Mouse (Mus musculus) left cerebral cortex, adult 9 months (tissue): ENCODE data around the gene Mt2.
"Not testable (repeated sequence)": the region's sequence is repeated elsewhere in the genome, so short reads cannot be mapped to it uniquely, and the experiment has no call there.

ENCODE experiments used
- DNase-seq, 2 experiments: peaks; one replicate each; pipeline ENCODE4 v3.0.0; 2022; ENCODE audit warnings: low spot score in 2 of 2

The Mt2 gene

DNA sequence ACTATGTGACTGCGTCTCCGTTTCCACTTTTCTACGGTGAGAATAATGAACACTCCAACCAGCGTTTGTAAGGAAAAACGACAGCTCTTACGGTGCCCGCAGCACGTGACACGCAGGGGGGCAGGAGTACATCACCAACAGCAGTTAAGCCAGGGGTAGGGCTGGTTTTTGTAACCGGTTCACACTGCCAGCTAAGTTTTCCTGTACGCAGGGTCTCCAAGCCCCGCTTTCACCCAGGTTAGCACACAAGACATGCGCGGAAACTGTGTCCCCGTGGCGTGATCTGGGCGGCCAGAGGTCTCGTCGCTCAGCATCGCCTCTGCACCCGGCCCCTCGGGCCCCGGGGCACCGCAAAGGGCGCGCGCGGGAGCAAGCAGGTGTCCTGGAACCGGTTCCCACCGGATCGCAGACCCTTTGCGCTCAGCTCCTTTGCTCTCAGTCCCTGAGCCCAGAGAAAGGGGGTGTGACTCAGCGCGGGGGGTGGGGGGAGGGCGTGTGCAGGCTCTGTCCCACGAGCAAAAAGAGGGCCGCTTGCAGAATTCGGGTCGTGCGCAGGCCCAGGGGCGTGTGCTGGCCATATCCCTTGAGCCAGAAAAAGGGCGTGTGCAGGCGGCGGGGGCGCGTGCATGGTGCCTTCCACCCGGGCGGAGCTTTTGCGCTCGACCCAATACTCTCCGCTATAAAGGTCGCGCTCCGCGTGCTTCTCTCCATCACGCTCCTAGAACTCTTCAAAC lies at the start of gene Mt2:
Gene Mt2 (plus strand): TSS at position 590 of the 734 bp plus-strand sequence.
- DNase-seq = peak in 1 of 2 experiments; percentile 66

DNA sequence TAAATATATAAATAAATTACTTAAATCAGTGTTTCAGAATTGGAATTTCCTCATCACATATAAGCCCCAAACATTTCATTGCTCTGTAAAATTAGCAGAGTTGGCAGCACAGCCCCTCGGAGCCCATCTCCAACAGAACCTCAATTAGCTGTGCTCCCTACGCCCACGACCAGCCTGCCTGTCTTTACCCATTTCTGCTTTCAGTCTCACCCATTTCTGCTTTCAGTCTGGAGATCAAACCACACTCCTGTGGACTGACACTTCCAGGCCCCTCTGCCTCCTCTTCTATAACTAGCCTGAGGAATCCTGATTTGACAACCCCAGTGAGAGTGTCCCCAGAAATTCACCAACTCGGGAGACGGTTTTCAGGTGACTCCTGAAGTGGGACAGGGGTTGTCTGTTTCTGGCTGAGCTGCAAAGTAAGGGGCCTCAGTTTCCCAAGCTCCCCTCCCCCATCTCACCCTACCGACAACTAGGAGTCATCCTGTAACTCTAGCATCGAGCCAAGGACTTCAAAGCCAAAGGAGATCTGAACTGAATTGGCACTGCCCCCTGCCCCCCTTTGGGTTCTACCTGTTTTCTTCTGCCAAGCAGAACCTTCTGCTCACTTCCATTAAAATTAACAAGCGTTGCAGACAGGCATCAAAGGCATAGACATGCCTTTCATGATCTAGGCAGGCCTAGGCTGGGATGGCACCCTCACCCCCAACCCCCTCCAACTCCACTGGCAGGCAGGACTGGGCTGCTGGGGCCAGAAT lies 49.6 kb upstream of the Mt2 start:
- DNase-seq = no peak

DNA sequence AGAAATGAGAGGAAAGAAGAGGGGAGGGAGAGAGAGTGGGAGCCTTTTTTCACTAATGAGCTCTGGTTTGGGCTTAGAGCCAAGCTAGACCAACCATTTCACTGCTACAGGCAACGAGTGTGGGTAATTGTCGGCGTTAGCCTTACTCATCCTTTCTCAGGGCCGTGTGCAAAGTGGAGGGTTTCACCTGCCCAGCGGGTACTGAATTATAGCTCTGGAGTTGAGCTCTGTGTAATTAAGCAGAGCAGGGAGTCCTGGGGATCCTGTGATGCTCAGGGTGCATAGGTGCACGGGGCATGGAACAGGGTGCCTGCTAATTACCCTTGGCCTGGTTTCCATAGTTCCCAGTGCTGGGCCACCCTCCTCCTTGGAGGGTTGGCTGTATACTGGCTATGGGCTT lies 44.8 kb upstream of the Mt2 start:
- DNase-seq = no peak

DNA sequence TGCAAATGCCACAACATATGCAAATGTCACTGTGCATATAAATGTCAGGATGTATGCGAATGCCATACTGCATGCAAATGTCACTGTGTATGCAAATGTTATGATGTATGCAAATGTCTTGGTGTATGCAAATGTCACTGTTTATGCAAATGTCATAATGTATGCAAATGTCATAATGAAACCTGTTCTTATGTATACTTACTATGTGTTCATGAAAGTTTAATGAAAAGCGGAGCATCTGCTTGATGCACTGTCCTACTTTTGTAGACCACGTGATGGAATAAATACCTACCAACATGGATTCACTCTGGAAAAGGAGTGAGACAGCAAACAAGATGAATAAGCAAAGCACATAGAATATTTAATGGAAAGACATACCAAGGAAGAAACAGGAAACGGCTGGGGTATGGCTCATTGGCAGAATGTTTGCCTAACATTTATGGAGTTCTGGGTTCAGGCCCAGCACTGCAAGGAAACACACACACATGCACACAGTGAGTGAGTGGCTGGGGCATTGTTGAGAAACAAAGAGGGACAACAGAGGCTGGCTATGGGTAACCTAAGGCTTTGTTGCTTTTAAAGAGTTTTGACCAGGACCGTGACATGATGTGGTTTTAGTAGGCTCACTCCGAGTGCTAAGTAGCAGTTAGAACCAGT lies 43.2 kb upstream of the Mt2 start:
- no peak for DNase-seq

DNA sequence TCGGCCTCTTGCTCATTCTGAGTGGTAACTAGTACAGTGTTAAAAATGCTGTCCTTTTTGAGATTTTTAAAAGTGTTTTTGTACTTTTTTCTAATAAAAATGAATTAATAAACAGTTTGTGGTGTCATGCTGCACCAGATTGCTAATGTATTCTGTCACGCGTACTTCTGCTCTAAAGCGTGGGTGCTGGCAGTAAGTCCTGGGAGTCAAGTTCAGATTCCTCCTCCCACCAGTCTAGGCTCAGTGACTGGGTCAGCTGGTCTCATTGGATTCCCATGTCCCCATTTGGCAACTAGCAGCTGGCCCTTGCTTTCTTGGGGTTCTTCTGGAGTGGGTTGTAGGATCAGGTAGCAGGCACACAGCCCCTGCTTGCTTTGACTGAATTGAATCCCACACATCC lies 42.3 kb upstream of the Mt2 start:
- no peak for DNase-seq

DNA sequence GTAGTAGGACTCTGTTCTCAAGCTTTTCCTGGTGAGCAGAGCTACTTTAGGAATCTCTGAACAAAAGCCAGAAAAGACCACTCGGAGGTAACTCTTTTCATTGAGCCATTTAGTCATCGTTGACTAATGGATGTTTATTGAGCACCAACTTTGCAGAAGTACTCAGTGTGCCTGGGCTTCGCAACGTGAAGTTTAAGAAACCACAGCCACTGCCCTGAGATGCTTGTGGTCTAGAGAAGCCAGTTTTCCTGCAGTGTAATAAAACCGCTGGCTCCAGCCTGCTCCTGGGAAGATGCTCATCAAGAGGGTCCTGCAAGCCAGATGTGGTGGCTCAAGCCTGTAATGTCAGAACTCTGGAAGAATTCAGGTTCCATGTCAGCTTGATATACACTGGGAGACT lies 40.4 kb upstream of the Mt2 start:
- DNase-seq = no peak

DNA sequence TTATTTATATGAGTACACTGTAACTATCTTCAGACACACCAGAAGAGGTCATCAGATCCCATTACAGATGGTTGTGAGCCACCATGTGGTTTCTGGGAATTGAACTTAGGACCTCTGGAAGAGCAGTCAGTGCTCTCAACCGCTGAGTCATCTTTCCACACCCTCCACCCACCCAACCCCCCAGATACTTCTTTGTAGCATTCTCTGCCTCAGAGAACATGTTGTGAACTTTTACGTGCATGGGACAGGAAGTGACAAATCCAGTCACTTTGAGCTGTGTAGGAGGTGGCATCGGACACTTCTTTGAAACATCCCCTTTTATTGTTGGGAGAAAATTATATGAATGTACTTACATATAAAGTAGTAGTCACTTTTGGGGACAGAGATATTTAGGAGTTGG lies 37.9 kb upstream of the Mt2 start:
- not testable (repeated sequence) for DNase-seq

DNA sequence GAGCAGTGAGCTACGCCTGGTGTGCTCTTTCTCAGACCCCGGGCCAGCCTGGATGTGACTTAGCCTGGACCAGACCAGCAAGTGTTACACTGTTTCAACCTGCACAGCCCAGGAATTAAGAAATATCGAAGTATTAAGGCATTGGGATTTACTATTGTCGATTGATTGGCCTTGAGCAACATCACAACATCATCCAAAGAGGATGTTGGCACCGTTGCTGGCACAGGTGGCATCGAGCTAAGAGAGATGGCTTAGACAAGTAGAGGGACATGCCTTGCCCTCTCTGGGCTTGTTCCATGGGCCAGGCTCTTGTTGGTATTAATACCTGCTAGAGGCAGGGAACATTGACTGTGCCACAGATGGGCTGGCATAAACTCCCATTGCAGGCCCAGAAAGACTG lies 36.9 kb upstream of the Mt2 start:
- no peak for DNase-seq

DNA sequence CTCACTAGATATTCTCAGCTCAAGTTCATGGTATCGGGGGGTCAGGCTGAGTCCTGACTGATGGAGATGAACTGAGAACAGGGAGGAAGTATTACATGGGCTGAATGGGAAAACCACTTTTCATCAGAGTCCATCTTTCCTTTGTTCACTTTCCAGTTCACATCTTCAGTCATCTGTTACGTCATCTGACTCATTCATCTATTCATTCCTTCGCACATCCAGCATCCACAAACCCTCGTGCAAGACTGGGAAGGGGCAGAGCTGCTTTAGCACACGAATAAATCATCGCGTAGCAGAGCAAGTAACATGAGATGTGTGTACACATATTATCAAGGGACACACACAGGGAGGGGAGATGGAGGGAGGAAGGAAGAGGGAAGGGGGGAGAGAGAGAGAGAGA lies 36.3 kb upstream of the Mt2 start:
- no peak for DNase-seq

DNA sequence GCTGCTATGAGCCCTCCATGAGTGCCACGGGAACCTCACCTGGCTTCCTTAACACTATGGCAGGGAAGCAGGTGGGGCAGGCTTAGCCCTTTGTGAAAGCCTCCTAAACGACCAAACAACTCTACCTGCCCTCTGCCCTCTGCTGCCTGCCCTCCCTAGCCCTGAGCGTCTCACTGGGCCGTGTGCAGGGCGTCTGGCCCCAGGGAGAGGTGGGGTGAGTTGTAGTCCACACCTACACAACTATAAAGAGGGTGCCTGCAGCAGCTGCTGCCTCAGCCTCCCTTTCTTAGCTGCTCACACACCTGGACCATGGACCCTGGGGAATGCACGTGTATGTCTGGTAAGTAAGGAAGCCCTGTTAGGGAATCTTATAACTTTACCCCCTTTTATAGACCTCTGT lies 35.5 kb upstream of the Mt2 start, which contains the start of gene Mt4:
Gene Mt4 (plus strand): TSS at position 265 of the 400 bp plus-strand sequence.
- no peak for DNase-seq

DNA sequence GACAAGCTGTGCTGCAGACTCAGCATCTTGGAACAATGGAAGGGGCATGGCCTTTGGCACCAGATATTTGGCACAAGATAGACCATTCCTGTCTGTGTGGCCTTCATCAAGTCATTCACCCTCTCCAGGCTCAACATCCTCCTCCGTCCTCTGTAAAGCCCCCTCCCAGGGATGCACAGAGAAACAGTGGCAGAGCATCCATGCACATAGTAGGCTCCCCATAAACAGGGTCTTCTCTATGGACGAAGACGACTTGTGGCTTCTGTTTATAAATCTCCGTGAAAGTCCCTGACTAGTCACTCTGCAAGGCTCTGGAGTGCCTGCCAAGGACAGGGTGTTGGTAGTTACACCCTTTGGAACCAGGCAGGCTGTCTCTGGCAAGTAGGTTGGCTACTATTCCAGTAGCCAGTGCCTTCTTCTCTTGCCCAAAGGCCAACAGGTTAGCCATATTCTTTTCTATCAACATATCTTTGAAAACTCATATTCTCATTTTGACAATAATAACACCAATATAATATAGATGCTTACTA lies 32.1 kb upstream of the Mt2 start:
- DNase-seq = no peak

DNA sequence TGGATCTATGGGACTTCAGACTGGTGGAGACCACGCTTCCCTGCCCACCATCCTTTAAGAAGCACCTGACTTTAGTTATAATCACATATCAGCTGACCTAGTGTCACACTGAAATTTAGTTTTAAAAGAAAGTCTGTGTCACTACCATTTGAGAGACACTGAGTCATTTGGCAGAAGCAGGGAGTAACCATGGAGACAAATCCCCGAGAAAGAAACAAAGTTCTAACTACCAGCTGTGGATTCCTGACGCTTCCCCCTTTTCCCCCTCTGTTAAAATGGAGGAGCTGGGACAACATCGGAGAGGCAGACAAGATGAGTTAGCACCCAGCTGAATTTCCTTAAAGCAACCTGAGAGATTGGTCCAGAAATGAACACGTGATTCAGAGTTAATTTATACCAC lies 24.2 kb upstream of the Mt2 start:
- DNase-seq = peak in 1 of 2 experiments; percentile 31

DNA sequence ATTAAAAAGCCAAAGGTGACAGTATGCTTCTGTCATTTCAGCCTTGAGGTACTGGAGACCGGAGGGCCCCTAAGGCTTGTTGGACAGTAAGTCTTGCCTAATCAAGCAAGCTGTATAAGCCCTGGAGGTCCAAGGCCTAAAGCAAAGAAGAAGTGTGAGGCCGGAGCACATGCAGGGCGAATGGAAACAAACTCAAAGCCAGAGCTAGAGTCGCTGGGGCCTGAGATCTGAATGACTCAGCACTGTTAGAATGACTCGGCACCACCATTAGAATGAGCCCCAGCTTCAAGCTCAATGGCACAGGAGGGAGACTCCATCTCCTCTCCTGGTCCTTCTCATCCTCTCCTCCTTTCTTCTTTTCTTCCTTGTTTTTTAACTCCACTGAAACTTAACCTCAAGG lies 21.5 kb upstream of the Mt2 start:
- DNase-seq = no peak

DNA sequence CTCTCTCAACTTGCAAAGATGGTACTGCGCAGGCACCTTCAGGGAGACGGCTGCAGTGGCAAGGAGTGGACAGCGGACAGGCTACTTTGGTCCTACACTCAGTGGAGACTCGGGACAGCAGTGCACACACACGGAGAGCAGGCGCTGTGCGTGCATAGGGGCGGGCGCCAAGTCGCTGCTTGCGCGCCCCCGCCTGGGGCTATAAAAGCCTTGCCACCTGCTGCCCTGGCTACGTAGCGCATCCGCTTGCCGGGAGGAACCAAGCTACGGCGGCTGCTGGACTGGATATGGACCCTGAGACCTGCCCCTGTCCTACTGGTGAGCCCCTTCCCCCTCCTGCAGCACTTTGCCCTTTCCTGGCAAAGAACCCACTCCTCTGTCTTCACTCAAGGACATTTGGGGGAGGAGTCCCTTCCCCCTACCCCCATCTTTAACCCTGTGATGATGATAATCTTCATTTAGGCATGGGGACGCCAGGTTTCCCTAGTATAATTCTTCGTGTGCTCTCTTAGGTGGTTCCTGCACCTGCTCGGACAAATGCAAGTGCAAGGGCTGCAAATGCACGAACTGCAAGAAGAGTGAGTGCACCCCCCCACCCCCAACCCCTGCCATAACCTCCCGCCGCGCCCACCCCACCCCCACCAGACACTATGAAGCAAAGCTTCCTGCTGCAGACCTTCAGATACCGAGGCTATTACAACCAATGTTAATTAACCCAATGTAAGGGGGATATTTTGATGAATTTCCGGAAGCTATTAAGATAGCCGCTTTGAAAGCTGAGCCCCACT lies 19.8 kb upstream of the Mt2 start, which contains the start of gene Mt3:
Gene Mt3 (plus strand): TSS at position 95 of the 788 bp plus-strand sequence.
- peak; percentile 62 to 83 for DNase-seq

DNA sequence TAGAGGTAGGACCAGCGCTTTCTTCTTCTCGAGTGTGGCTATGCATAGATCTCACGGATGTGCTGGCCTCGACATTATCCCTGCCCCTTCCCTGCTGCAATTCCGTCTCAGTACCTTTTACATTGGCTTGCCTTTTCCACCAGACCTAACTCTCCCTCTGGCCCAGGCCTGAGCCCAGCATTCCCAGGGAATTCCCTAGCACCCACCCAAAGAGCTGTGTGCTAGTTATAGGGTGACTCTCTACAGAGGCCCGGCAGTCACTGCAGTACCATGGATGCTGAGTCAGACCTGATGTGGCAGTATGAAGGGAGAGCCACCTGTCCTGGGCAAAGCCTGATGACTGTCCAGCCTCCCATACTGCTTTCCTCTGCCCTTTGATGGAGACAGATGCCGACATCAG lies 19.0 kb upstream of the Mt2 start:
- peak in 1 of 2 experiments; percentile 59 for DNase-seq

DNA sequence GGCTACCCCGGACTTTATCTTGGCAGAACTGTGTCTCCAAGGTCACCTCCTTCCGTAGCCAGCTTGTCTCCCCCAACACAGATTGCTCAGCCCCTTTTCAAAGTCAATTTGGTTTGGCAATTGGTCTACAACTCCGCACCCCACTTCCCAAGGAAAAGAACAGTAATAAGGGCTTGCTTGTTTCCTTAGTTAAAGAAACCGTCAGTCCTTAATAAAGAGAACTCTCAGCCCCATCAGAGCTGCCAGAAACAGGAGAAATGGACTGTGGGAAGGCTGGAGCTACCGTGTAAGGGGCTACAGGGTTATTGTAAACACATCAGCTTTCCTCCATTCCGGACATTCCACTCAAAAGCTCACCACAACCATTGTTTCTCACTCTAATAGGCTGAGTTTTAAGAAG lies 17.9 kb upstream of the Mt2 start:
- DNase-seq = peak in 1 of 2 experiments; percentile 32

DNA sequence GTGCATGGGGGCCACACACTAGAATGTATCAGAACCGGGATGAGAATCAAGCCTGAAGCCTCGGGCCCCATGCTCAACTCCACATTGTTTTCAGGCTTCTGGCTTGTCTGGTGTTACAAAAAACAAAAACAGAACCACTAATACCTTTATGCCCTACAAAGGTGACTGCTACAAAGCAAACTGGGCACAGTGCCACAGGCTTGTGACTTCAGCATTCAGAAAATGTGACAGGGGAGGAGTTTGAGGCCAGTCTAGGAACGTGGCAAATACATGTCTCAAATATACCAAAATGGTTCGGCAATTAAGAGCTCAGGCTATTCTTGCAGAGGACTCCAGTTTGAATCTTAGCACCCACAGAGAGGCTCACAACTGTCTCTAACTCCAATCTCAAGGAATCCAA lies 16.4 kb upstream of the Mt2 start:
- no peak for DNase-seq

DNA sequence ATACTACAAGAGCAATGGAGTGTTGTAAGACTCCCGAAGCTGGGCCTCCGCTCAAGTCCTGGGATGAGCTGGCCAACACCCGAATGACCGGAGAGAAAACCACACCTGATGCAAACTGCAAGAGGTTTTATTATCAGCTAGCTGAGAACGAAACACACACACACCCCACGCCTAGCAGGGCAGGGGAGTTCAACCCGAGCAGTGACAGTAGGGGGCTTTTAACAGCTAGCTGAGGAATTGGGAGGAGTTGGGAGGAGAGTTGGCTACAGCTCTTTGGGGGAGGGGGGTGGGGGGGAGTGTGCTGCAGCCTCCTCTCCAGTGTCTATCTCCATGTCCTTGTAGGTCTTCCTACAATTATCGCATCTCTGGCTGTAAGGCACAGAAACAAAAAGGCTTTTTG lies 6.7 kb upstream of the Mt2 start:
- not testable (repeated sequence) for DNase-seq

DNA sequence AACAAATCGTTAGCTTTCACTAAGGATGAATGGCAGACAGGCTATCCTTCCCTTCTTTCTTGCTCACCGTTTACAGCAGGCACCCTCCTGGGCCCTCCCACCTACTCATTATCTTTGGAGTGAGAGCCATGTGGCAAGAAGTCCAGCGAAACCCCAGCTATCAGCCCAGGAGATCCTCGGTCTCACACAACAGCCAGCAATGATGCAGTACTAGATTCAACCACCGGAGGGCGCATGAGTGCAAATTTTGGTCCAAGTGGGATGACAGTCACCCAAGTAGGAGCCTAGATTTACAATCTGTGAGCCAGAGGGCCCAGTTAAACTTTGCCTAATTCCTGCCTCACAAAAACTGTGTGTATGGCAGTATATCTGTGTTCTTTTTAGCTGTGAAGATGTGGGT lies 5.2 kb upstream of the Mt2 start:
- peak in 1 of 2 experiments; percentile 96 for DNase-seq

DNA sequence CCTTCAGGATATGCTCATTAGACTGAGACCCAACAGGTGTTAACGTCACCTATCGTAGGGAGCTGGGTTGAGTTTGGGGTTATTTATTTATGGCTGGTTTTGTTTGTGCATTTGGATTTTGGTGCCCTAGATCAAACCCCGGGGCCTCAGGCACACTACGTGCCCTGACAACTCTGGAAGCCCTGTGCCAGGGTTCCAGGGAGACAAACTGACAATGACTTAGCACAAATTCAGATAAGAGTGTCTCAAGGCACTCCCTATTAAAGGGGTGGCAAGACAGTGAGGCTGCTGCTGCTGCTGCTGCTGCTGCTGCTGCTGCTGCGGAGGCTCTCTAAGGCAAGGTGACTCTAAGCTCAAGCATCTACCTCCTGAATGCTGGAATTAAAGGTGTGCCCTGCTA lies 2.9 kb upstream of the Mt2 start:
- no peak for DNase-seq

DNA sequence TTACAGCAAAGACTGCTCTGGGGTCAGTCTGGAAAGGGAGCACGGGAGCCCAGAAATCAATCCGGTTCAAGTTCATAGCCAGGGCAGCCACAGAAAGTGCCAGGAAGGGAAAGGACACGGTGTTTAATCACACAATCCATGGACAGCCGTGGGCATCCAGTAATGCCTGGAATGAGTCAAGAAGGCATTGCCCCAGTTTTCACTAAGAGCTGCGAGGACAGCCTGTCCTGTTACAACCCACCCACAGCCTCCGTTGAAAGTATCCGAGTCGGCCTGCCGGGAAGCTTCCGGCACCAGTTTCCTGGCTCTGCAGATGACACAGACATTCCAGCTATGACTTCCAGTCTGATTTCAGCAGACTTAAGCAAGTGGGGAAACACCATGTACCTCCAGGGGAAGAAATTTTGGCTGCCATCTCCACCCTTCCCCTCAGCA lies 1.1 kb upstream of the Mt2 start:
- DNase-seq = no peak
